Mouse (Mus musculus) stomach, embryonic 15.5 days (tissue): ENCODE results near the gene OR5BS1P. TPM values are rescaled to one million over a fixed set of nuclear protein-coding genes. Genes with fewer than 3 reads are reported as not detected.

Experiments used
- ATAC-seq: fragments of 200-750 bp; cut with Nextera tagmentation; 2 replicates; pipeline ENCODE4 v1.8.0; 2017; ENCODE audit warnings: low read depth, moderate number of reproducible peaks, moderate TSS enrichment; ENCODE audit not compliant: insufficient read depth, low FRiP score
- H3K27ac ChIP-seq: fragments of 300-500 bp; sonication (generic); 2 replicates; pipeline ENCODE4 v1.5.1; 2015; ENCODE audit warnings: mild to moderate bottlenecking, inconsistent platforms
- H3K27me3 ChIP-seq: fragments of 300-500 bp; sonication (generic); replicated peaks from 2 replicates; pipeline ENCODE4 v1.6.1; 2015; ENCODE audit warnings: inconsistent platforms
- H3K36me3 ChIP-seq: fragments of 300-500 bp; sonication (generic); 2 replicates; pipeline ENCODE4 v1.6.1; 2015; ENCODE audit warnings: inconsistent platforms
- H3K4me1 ChIP-seq: fragments of 300-500 bp; sonication (generic); 2 replicates; pipeline ENCODE4 v1.6.1; 2015; ENCODE audit warnings: inconsistent platforms
- H3K4me2 ChIP-seq: fragments of 300-500 bp; sonication (generic); 2 replicates; pipeline ENCODE4 v1.6.1; 2015; ENCODE audit warnings: mild to moderate bottlenecking, inconsistent platforms
- H3K4me3 ChIP-seq: fragments of 300-500 bp; sonication (generic); replicated peaks from 2 replicates; pipeline ENCODE4 v1.5.1; 2015; ENCODE audit warnings: inconsistent platforms
- H3K9ac ChIP-seq: fragments of 300-500 bp; sonication (generic); 2 replicates; pipeline ENCODE4 v1.6.1; 2015; ENCODE audit warnings: inconsistent platforms
- H3K9me3 ChIP-seq: fragments of 300-500 bp; sonication (generic); 2 replicates; pipeline ENCODE4 v1.6.1; 2016; ENCODE audit warnings: inconsistent platforms
- WGBS: fragments of 180-500 bp; shearing (Covaris S2); methylation state at CpG from one replicate; pipeline ENCODE4 v1.1.7; 2015; 5-methylcytosine and 5-hydroxymethylcytosine counted together
- polyA plus RNA-seq: library from polyadenylated mRNA; unstranded; fragments of >200 nt; fragmentation: Nextera tagmentation; extraction: Ambion mirVana; gene quantifications from 2 replicates; pipeline ENCODE4 v1.2.1, GENCODE M21; 2015

The OR5BS1P gene
- polyA plus RNA-seq, 1 experiment from 2014 or later, result not detected

- Histone ChIP-seq H3K27ac (no peak overlapping the region), H3K9me3 (no peaks in the 10 kb centered on the region), H3K36me3 (no peaks in the 10 kb centered on the region), H3K9ac (no peak overlapping the region), H3K4me3 (no peak overlapping the region), H3K4me2 (no peak overlapping the region), H3K27me3 (no peaks in the 10 kb centered on the region), H3K4me1 (no peaks in the 10 kb centered on the region)
- 68% methylated on average over 7 of the region's 7 CpGs for WGBS
- ATAC-seq, result no peak
Measured at GRCm38 (mm10) chr15:98479568-98480102, 9.9 kb downstream of the OR5BS1P start.

GRCm38 (mm10) chr15:98482701-98483100 lies 13.0 kb downstream of the OR5BS1P start, which contains the start of gene Lalba:
Gene Lalba, minus strand, starts transcription at chr15:98482721.
- 49% methylated on average over 3 of the region's 3 CpGs for WGBS
- Histone ChIP-seq H3K27me3 (no peaks in the 10 kb centered on the region), H3K27ac (no peak within 1 kb of the TSS), H3K36me3 (no peaks in the 10 kb centered on the region), H3K4me1 (no peaks in the 10 kb centered on the region), H3K4me2 (no peak within 1 kb of the TSS), H3K9me3 (no peaks in the 10 kb centered on the region), H3K9ac (no peak within 1 kb of the TSS), H3K4me3 (no peak within 1 kb of the TSS)
- ATAC-seq, result no peak

- no peak for ATAC-seq
- H3K36me3 ChIP-seq, result no peaks in the 10 kb centered on the region
- H3K4me1 ChIP-seq, result no peaks in the 10 kb centered on the region
- WGBS, result 57% methylated on average over 18 of the region's 18 CpGs
- peak overlapping the region; percentile 21; the same call in 1 of the 2 replicates for H3K27ac ChIP-seq
- no peak overlapping the region for H3K4me3 ChIP-seq
- no peak overlapping the region for H3K4me2 ChIP-seq
- no peak overlapping the region for H3K9ac ChIP-seq
- no peaks in the 10 kb centered on the region for H3K9me3 ChIP-seq
- no peaks in the 10 kb centered on the region for H3K27me3 ChIP-seq
Measured at GRCm38 (mm10) chr15:98483907-98484886, 14.5 kb downstream of the OR5BS1P start.

- WGBS, result 90% methylated on average over 8 of the region's 8 CpGs
- no peak overlapping the region for H3K27ac ChIP-seq
- no peak overlapping the region for H3K4me2 ChIP-seq
- no peak overlapping the region for H3K4me3 ChIP-seq
- no peaks in the 10 kb centered on the region for H3K9me3 ChIP-seq
- no peak for ATAC-seq
- no peaks in the 10 kb centered on the region for H3K4me1 ChIP-seq
- no peaks in the 10 kb centered on the region for H3K36me3 ChIP-seq
- no peaks in the 10 kb centered on the region for H3K27me3 ChIP-seq
- H3K9ac ChIP-seq, result no peak overlapping the region
Measured at GRCm38 (mm10) chr15:98486433-98487021, 16.8 kb downstream of the OR5BS1P start.

- no peak for ATAC-seq
- no peak overlapping the region for H3K9ac ChIP-seq
- H3K4me3 ChIP-seq, result no peak overlapping the region
- WGBS, result 53% methylated on average over 2 of the region's 2 CpGs
- H3K27ac ChIP-seq, result no peak overlapping the region
- no peaks in the 10 kb centered on the region for H3K27me3 ChIP-seq
- H3K9me3 ChIP-seq, result no peaks in the 10 kb centered on the region
- no peak overlapping the region for H3K4me2 ChIP-seq
- no peaks in the 10 kb centered on the region for H3K4me1 ChIP-seq
- no peaks in the 10 kb centered on the region for H3K36me3 ChIP-seq
Measured at GRCm38 (mm10) chr15:98491332-98491731, 21.6 kb downstream of the OR5BS1P start.

GRCm38 (mm10) chr15:98492102-98492501 lies 22.4 kb downstream of the OR5BS1P start, which contains the start of gene Olfr279:
Gene Olfr279, plus strand, starts transcription at chr15:98492402.
- Histone ChIP-seq H3K4me2 (no peak within 1 kb of the TSS), H3K36me3 (no peaks in the 10 kb centered on the region), H3K27ac (no peak within 1 kb of the TSS), H3K4me1 (no peaks in the 10 kb centered on the region), H3K27me3 (no peaks in the 10 kb centered on the region), H3K9ac (no peak within 1 kb of the TSS), H3K9me3 (no peaks in the 10 kb centered on the region), H3K4me3 (no peak within 1 kb of the TSS)
- no peak for ATAC-seq
- 60% methylated on average over 4 of the region's 4 CpGs for WGBS

DNA sequence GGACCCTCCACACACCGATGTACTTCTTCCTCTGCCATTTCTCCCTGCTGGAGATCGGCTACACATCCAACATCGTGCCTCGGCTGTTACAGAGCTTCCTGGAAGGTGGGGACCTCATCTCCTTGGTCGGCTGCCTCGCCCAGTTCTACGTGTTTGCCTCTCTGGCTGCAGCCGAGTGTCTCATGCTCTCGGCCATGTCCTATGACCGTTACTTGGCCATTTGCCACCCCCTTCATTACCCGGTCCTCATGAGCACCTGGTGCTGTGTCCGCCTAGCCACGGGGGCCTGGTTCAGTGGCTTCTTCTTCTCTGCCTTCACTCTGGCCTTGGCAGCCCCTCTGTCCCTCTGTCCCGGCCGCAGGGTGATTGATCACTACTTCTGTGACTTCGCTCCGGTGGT lies 27.9 kb downstream of the OR5BS1P start:
- WGBS, result 79% methylated on average over 17 of the region's 17 CpGs
- no peaks in the 10 kb centered on the region for H3K36me3 ChIP-seq

GRCm38 (mm10) chr15:98503317-98503716 lies 33.6 kb downstream of the OR5BS1P start:
- Histone ChIP-seq H3K4me2 (no peak overlapping the region), H3K4me3 (no peak overlapping the region), H3K9ac (no peak overlapping the region), H3K9me3 (no peaks in the 10 kb centered on the region), H3K36me3 (no peaks in the 10 kb centered on the region), H3K4me1 (no peaks in the 10 kb centered on the region), H3K27ac (no peak overlapping the region), H3K27me3 (no peaks in the 10 kb centered on the region)
- no peak for ATAC-seq
- WGBS, result 81% methylated on average over 3 of the region's 3 CpGs

More for the DNA sequence above, 27.9 kb downstream of the OR5BS1P start:
- ATAC-seq, result no peak
- Histone ChIP-seq H3K27me3 (no peaks in the 10 kb centered on the region), H3K4me2 (no peak overlapping the region), H3K9ac (no peak overlapping the region), H3K9me3 (no peaks in the 10 kb centered on the region), H3K4me1 (no peaks in the 10 kb centered on the region), H3K4me3 (no peak overlapping the region), H3K27ac (no peak overlapping the region)

DNA sequence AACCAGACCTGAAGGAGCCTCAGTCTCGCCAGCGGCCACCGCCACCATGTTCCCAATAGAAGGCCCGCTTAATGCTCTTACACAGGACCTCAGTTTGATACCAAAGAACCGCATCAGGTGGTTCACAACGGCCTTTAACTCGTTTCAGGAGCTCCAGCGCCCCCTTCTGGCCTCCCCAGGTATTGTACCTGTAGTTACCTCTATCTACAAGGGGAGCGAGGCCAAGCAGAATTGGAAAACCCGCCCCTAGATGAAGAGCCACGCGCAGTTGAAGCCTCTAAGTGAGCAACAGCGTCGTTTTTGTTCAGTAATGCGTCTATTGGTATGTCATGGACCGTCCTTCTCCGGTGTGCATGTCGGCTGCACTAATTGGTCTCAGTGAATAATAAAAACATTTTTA lies 34.8 kb downstream of the OR5BS1P start:
- H3K4me3 ChIP-seq, result no peak overlapping the region
- no peaks in the 10 kb centered on the region for H3K4me1 ChIP-seq
- H3K27ac ChIP-seq, result no peak overlapping the region
- no peaks in the 10 kb centered on the region for H3K36me3 ChIP-seq
- 15% methylated on average over 18 of the region's 18 CpGs for WGBS
- no peaks in the 10 kb centered on the region for H3K9me3 ChIP-seq
- ATAC-seq, result no peak
- no peak overlapping the region for H3K4me2 ChIP-seq
- no peaks in the 10 kb centered on the region for H3K27me3 ChIP-seq
- H3K9ac ChIP-seq, result no peak overlapping the region

GRCm38 (mm10) chr15:98506253-98506957 lies 36.7 kb downstream of the OR5BS1P start:
- no peak overlapping the region for H3K9ac ChIP-seq
- no peak for ATAC-seq
- H3K4me2 ChIP-seq, result no peak overlapping the region
- no peaks in the 10 kb centered on the region for H3K9me3 ChIP-seq
- H3K27me3 ChIP-seq, result no peaks in the 10 kb centered on the region
- H3K27ac ChIP-seq, result no peak overlapping the region
- H3K36me3 ChIP-seq, result no peaks in the 10 kb centered on the region
- H3K4me1 ChIP-seq, result peaks cover 4% of the 10 kb centered on the region
- WGBS, result 69% methylated on average over 9 of the region's 9 CpGs
- H3K4me3 ChIP-seq, result no peak overlapping the region

- WGBS, result 87% methylated on average over 6 of the region's 6 CpGs
- H3K4me2 ChIP-seq, result no peak overlapping the region
- no peak for ATAC-seq
Measured at GRCm38 (mm10) chr15:98507321-98507720, 37.6 kb downstream of the OR5BS1P start.

More at GRCm38 (mm10) chr15:98507321-98507720, 37.6 kb downstream of the OR5BS1P start:
- H3K4me1 ChIP-seq, result peaks cover 4% of the 10 kb centered on the region
- no peak overlapping the region for H3K9ac ChIP-seq
- H3K9me3 ChIP-seq, result no peaks in the 10 kb centered on the region
- H3K36me3 ChIP-seq, result no peaks in the 10 kb centered on the region
- no peak overlapping the region for H3K27ac ChIP-seq
- no peaks in the 10 kb centered on the region for H3K27me3 ChIP-seq
- no peak overlapping the region for H3K4me3 ChIP-seq
